Mouse (Mus musculus) megakaryocyte, embryonic 14.5 days (primary cell): ENCODE results near the gene Dpp8. TPM values are rescaled to one million over a fixed set of nuclear protein-coding genes. Genes with fewer than 3 reads are reported as not detected.

ENCODE experiments used
- H3K27me3 ChIP-seq: replicated peaks from 2 replicates; pipeline ENCODE3; 2012; ENCODE audit warnings: inconsistent platforms
- H3K36me3 ChIP-seq: replicated peaks from 2 replicates; pipeline ENCODE3; 2012; ENCODE audit warnings: low read length, inconsistent platforms, mixed read lengths
- H3K4me1 ChIP-seq: 2 replicates; pipeline ENCODE4 v1.6.1; 2012; ENCODE audit warnings: inconsistent platforms
- H3K4me3 ChIP-seq: replicated peaks from 2 replicates; pipeline ENCODE3; 2012; ENCODE audit warnings: moderate library complexity, mild to moderate bottlenecking, inconsistent platforms
- H3K9me3 ChIP-seq: 2 replicates; pipeline ENCODE4 v1.6.1; 2012; ENCODE audit warnings: inconsistent platforms
- FLI1 ChIP-seq: IDR thresholded peaks from 2 replicates; pipeline ENCODE4 v1.6.1; 2012; ENCODE audit warnings: low read length, inconsistent platforms, mixed read lengths
- GATA1 ChIP-seq: IDR thresholded peaks from 3 replicates; pipeline ENCODE4 v1.6.1; 2012; ENCODE audit warnings: mixed read lengths, low read length, inconsistent platforms, borderline replicate concordance
- polyA plus RNA-seq: library from polyadenylated mRNA; stranded (reverse); fragments of >175 nt; gene quantifications from 2 replicates; pipeline ENCODE4 v1.2.3, GENCODE M21; 2012; ENCODE audit warnings: low replicate concordance; ENCODE audit not compliant: insufficient read depth

The Dpp8 gene
- polyA plus RNA-seq, 1 experiment, result 2.4 TPM

DNA sequence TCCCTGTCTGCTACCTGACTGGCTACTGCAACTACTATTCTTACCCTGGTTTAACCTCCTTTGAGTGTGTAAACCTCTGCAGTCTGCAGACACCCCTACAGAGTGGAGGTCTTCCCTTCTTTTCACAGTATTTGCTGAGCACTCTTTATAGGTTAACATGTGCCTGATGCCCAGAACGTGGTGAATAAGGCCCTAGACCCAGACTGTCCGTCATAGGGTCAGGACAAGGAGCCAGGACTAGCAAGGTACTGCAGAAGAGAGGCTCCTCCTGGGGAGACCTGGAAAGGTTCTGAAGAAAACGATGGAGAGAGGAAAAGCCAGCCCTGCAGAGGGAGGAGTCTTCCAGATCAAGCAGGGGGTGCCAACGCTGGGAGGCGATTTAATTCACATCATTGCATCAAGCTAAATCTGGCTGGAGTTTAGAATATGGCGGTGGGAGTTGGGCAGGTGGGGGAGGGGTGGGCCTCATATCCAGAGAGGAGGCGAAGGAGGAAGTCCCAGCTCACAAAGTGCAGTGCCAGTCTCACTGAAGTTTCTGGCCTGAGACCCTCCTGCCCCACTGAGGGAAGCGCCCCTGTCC is 71.0 kb downstream of the Dpp8 start:
- peaks cover 22% of the 10 kb centered on the region for H3K9me3 ChIP-seq
- peaks cover 82% of the 10 kb centered on the region for H3K27me3 ChIP-seq
- H3K4me3 ChIP-seq, result no peak overlapping the region
- no peak for TF ChIP-seq GATA1
- no peak for TF ChIP-seq FLI1
- H3K36me3 ChIP-seq, result no peaks in the 10 kb centered on the region
- H3K4me1 ChIP-seq, result peaks cover 17% of the 10 kb centered on the region

DNA sequence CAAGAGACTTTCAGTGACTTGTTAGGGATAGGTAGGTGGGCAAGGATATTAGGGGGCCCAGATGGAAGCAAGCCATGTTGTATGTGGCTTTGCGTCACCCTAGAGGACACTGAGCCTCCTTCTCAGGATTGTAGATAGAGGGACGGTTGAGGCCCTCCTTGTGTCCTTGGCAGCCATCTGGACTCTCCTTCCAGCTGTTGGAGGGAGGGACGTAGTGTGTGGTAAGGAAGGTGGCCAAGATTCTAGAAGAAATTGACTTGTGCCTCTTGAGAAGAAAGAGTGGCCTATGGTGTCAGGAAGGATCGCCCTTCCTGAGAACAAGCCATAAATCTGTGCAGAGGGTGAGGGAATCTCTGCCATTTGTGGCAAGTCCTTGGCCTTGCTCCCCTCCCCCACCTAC is 74.6 kb downstream of the Dpp8 start:
- Histone ChIP-seq H3K9me3 (no peaks in the 10 kb centered on the region), H3K4me1 (peaks cover 11% of the 10 kb centered on the region), H3K4me3 (no peak overlapping the region), H3K36me3 (no peaks in the 10 kb centered on the region), H3K27me3 (peaks cover 80% of the 10 kb centered on the region)
- no peak for TF ChIP-seq GATA1
- no peak for TF ChIP-seq FLI1

DNA sequence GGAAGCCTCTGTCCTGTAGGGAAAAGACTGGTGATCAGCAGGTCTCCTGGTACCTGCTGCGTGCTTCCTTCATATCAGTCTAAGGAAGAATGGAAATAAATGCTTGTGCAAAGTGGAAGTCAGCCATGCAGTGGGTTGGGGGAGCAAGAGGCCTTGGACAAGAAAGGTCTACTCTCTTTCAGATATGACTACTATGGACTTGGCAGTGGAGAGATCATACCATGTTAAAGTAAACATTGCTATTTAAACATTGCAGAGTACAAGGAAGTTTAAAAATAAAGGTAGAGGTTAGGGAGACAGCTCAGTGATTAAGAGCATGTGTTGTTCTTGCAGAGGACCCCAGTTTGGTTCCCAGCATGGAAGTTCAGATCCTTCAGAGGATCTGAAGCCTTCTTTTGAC is 75.7 kb downstream of the Dpp8 start:
- Histone ChIP-seq H3K9me3 (no peaks in the 10 kb centered on the region), H3K4me3 (no peak overlapping the region), H3K4me1 (peaks cover 5% of the 10 kb centered on the region; the same call in 1 of the 2 replicates), H3K27me3 (peaks cover 79% of the 10 kb centered on the region), H3K36me3 (no peaks in the 10 kb centered on the region)
- TF ChIP-seq FLI1 (no peak), GATA1 (no peak)

DNA sequence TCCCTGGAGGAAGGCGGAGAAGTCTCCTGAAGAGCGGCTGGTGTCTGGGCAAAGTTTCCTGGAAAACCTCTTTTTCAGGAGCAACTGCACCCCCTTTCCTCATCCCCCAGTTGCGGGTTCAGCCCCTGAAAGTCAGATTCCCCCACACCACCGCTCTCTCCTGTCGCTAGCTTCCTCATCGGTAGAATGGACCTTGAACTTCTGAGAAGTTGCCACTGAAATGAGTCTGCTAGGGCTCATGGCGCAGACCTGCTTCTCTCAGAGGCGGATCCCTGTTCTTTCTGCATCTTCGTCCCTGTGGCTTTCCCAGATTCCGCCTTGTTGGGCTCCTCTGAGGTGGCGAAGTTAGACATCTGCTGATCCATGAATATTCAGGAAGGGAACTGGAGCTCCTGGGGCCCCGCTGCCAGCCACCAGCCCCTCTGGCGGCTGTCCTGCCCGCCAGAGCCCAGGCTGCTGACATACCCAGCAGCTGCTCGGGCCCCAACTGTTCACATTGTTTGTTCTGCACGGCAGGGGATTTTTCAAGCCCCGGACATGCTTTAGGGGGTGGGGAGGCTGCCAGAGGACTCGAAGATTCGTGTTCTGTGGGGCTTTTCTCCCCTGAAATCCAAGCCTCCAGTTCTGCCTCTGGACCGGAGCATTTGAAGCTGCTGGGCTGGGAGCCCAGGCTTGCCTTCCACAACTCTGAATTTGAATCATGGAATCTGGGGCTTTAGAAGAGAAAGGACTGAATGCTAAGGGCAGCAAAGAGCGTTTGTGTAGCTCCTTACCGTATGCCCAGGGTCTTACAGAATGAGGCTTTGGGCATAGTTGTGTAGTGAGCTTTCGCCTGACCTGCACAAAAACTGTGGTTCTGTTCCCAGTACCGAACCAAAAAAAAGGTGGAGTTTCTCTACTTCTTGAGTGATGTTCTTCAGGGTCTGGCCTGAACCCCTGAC is 77.2 kb downstream of the Dpp8 start:
- H3K4me3 ChIP-seq, result no peak overlapping the region
- H3K9me3 ChIP-seq, result peaks cover 9% of the 10 kb centered on the region
- H3K36me3 ChIP-seq, result no peaks in the 10 kb centered on the region
- TF ChIP-seq FLI1, result no peak
- TF ChIP-seq GATA1, result no peak
- peaks cover 79% of the 10 kb centered on the region for H3K27me3 ChIP-seq
- peaks cover 15% of the 10 kb centered on the region for H3K4me1 ChIP-seq

DNA sequence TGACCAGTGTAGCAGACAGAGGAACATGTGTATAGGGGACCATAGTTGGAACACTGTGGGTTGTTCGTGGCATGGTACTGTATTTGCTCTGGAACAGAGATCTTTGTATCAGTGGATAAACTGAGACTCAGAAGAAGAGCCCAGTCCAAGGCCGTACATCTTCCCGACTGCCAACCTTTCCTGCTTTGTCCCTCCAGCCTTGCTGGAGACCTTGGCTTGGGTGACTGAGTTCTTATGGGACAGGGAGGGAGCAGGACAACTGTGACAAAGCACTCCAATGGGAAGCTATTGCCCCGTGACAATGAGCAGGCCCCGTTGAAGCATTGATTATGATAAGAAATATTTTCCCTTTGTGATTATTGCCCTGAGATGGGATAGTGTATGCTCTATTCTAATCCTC is 79.5 kb downstream of the Dpp8 start:
- TF ChIP-seq FLI1, result no peak
- TF ChIP-seq GATA1, result no peak
- H3K9me3 ChIP-seq, result peaks cover 9% of the 10 kb centered on the region
- H3K4me1 ChIP-seq, result peaks cover 15% of the 10 kb centered on the region
- H3K4me3 ChIP-seq, result no peak overlapping the region
- peaks cover 85% of the 10 kb centered on the region for H3K27me3 ChIP-seq
- H3K36me3 ChIP-seq, result no peaks in the 10 kb centered on the region

DNA sequence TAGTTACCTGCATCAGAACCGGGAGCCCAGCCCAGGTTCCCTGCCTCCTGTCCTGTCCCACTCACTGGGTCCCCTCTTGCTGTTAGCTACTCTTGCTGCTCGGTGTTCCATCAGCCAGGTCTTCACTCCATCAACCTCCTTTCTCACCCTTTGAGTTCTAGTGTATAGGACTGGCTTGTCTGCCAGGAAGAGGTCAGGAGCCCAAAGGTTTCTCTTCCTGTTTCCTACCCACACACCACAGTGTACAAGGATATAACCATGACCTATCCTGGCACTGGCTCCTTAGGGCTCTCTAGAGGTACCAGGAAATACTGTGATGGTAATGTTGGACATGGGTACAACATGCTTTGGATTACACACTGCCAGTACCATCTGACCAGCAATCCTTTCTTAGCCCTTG is 81.5 kb downstream of the Dpp8 start:
- peak overlapping the region; percentile 2 for H3K4me3 ChIP-seq

DNA sequence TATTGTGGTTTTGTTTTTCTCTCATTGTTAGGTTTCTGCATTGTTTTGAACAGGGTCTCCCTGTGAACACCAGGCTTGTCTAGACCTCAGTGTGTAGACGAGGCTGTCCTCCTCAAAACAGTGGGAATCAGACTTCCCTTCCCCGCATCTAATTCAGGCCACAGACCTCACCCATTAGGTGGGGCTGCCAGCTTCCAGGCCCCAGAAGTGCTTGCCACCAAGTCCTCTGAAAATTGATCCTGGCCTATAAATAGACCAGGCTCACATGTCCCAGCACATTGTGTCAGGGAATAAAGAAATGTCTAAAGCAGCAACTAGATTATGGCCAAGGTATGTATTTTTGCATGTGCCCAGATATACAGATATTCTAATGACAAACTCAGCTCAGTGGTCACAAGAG is 83.7 kb downstream of the Dpp8 start:
- Histone ChIP-seq H3K27me3 (peaks cover 80% of the 10 kb centered on the region), H3K36me3 (no peaks in the 10 kb centered on the region), H3K4me1 (peaks cover 12% of the 10 kb centered on the region; the same call in 1 of the 2 replicates), H3K4me3 (no peak overlapping the region), H3K9me3 (peaks cover 9% of the 10 kb centered on the region)
- TF ChIP-seq GATA1 (no peak), FLI1 (no peak)

More for the DNA sequence above, 81.5 kb downstream of the Dpp8 start:
- peaks cover 9% of the 10 kb centered on the region for H3K9me3 ChIP-seq
- peaks cover 83% of the 10 kb centered on the region for H3K27me3 ChIP-seq
- peaks cover 15% of the 10 kb centered on the region for H3K4me1 ChIP-seq
- no peaks in the 10 kb centered on the region for H3K36me3 ChIP-seq
- TF ChIP-seq FLI1, result no peak
- no peak for TF ChIP-seq GATA1

DNA sequence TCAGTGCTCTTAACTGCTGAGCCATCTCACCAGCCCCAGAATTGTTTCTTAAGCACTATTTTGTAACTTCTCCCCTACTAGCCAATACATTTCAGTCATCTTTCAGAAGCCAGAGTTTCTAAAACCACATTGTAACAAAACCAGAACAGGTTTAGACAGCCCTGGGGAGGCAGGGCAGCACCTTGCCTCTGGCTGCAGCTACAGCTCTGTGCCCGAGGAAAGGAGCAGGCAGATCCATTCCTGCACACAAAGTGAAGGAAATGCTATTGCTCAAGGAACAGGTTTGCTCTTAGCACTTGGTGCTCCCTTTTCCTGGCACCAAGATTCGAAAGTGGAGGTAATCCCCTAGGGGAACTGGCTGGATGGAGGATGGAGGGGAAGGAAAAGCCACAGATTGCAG is 85.3 kb downstream of the Dpp8 start:
- H3K9me3 ChIP-seq, result peaks cover 9% of the 10 kb centered on the region
- H3K4me1 ChIP-seq, result peaks cover 25% of the 10 kb centered on the region
- H3K36me3 ChIP-seq, result no peaks in the 10 kb centered on the region
- no peak overlapping the region for H3K4me3 ChIP-seq
- peaks cover 81% of the 10 kb centered on the region for H3K27me3 ChIP-seq
- no peak for TF ChIP-seq GATA1
- no peak for TF ChIP-seq FLI1

DNA sequence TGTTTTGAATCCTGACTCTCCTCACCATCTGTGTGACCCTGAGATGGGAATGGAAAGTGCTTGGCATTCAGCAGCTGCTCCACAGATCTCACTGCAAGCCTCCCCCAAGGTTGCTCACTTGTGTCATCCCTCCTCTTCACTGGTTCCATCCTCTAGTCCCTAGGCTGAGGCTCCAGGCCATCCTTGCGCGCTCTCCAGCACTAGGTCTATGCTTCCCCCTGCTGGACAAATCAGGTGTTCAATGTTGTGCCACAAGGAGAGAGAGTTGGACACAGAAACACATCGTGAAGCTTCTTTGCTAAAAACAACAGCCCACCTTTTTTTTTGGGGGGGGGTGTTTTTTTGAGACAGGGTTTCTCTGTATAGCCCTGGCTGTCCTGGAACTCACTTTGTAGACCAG is 88.7 kb downstream of the Dpp8 start:
- TF ChIP-seq GATA1, result no peak
- TF ChIP-seq FLI1, result no peak
- Histone ChIP-seq H3K9me3 (no peaks in the 10 kb centered on the region), H3K27me3 (peaks cover 83% of the 10 kb centered on the region)

DNA sequence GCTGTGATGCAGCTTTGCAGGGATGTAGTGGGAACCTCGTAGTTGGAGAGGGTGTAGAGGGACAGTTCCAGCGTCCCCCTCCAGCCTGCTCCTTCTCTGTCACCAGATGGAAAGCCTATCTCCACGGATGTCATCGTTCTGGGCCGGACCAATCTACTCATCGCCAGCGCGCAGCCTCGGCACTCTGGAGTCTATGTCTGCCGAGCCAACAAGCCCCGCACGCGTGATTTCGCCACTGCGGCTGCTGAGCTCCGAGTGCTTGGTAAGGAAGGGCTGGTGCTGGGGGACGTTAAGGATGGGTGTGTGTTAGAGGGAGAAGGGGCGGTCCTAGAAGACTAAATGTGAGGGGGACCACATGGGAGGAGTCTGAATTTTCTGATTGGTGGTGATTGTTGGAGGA is 90.3 kb downstream of the Dpp8 start:
- TF ChIP-seq GATA1, result no peak
- no peak for TF ChIP-seq FLI1
- Histone ChIP-seq H3K27me3 (peaks cover 89% of the 10 kb centered on the region), H3K36me3 (no peaks in the 10 kb centered on the region), H3K4me3 (peak overlapping the region; percentile 60), H3K9me3 (no peaks in the 10 kb centered on the region), H3K4me1 (peaks cover 26% of the 10 kb centered on the region)

More for the DNA sequence above, 88.7 kb downstream of the Dpp8 start:
- H3K4me1 ChIP-seq, result peaks cover 26% of the 10 kb centered on the region
- H3K36me3 ChIP-seq, result no peaks in the 10 kb centered on the region
- H3K4me3 ChIP-seq, result no peak overlapping the region
